Mouse (Mus musculus) CH12.LX (cell line): ENCODE data around the gene D8Ertd738e. TPM values are rescaled to one million over a fixed set of nuclear protein-coding genes. Genes with fewer than 3 reads are reported as not detected.

ENCODE experiments used
- DNase-seq: peaks from one replicate; pipeline ENCODE4 v3.0.0-alpha.2; 2013; ENCODE audit errors: extremely low read depth
- H3K27ac ChIP-seq: 2 replicates; pipeline ENCODE4 v1.5.1; 2012; ENCODE audit warnings: low read depth, mild to moderate bottlenecking, control low read depth, moderate library complexity; ENCODE audit not compliant: insufficient read depth
- H3K27me3 ChIP-seq: replicated peaks from 2 replicates; pipeline ENCODE3; 2012; ENCODE audit warnings: inconsistent platforms
- H3K36me3 ChIP-seq, 2 experiments: replicated peaks in 1 of 2; 2 replicates each; pipeline versions ENCODE3 to v1.6.1; 2012; ENCODE audit warnings: inconsistent platforms in 1 of 2, low read length in 1 of 2, mild to moderate bottlenecking in 1 of 2, mixed read lengths in 1 of 2, moderate library complexity in 1 of 2; ENCODE audit not compliant: control insufficient read depth in 1 of 2, insufficient read depth in 1 of 2
- H3K4me1 ChIP-seq, 2 experiments: 2 replicates each; pipeline ENCODE4 v1.6.1; 2012; ENCODE audit warnings: inconsistent platforms in 1 of 2, moderate library complexity in 1 of 2; ENCODE audit not compliant: insufficient read depth in 2 of 2, control insufficient read depth in 1 of 2
- H3K4me2 ChIP-seq: 2 replicates; pipeline ENCODE4 v1.6.1; 2012; ENCODE audit warnings: low read depth, mild to moderate bottlenecking, control low read depth; ENCODE audit not compliant: poor library complexity, insufficient read depth, severe bottlenecking
- H3K4me3 ChIP-seq, 3 experiments: fragments of 150-350 bp in 1 of 3; sonication (generic) in 1 of 3; replicated peaks in 1 of 3; 2 replicates each; pipeline versions ENCODE3 to v1.5.1; 2011 to 2012; ENCODE audit warnings: low read depth in 2 of 3, low read length in 2 of 3, mild to moderate bottlenecking in 2 of 3, moderate library complexity in 2 of 3, control low read depth in 1 of 3, improper control_type of control experiment in 1 of 3, inconsistent platforms in 1 of 3, mixed read lengths in 1 of 3; ENCODE audit not compliant: poor library complexity in 1 of 3
- H3K79me2 ChIP-seq: replicated peaks from 2 replicates; pipeline ENCODE4 v1.6.1; 2012; ENCODE audit warnings: mild to moderate bottlenecking, moderate library complexity; ENCODE audit not compliant: control insufficient read depth, poor library complexity, insufficient read depth, severe bottlenecking; ENCODE audit errors: extremely low read depth
- H3K9ac ChIP-seq: 2 replicates; pipeline ENCODE4 v1.6.1; 2012; ENCODE audit warnings: low read depth, mild to moderate bottlenecking, control low read depth, moderate library complexity; ENCODE audit not compliant: insufficient read depth
- H3K9me3 ChIP-seq: replicated peaks from 2 replicates; pipeline ENCODE3; 2012; ENCODE audit warnings: low read length, inconsistent platforms, mixed read lengths
- CHD1 ChIP-seq: IDR thresholded peaks from 2 replicates; pipeline ENCODE4 v1.6.1; 2012; ENCODE audit warnings: low read depth, low read length, improper control_type of control experiment, inconsistent platforms
- EP300 ChIP-seq: IDR thresholded peaks from 2 replicates; pipeline ENCODE4 v1.6.1; 2011; ENCODE audit warnings: low read length, improper control_type of control experiment
- MAFK ChIP-seq: IDR thresholded peaks from 2 replicates; pipeline ENCODE4 v1.6.1; 2011; ENCODE audit warnings: low read length, improper control_type of control experiment; ENCODE audit not compliant: insufficient replicate concordance
- MYC ChIP-seq: IDR thresholded peaks from 2 replicates; pipeline ENCODE4 v1.6.1; 2011; ENCODE audit warnings: low read depth, mild to moderate bottlenecking, improper control_type of control experiment, low read length
- SMC3 ChIP-seq: IDR thresholded peaks from 2 replicates; pipeline ENCODE4 v1.6.1; 2011; ENCODE audit warnings: low read depth, low read length, improper control_type of control experiment
- TBP ChIP-seq: conservative IDR thresholded peaks from 2 replicates; pipeline ENCODE4 v1.6.1; 2011; ENCODE audit warnings: low read depth, low read length, improper control_type of control experiment
- ZMIZ1 ChIP-seq: IDR thresholded peaks from 2 replicates; pipeline ENCODE4 v1.6.1; 2012; ENCODE audit warnings: low read depth, mild to moderate bottlenecking, inconsistent platforms, low read length, improper control_type of control experiment
- dilution Hi-C: fragments of 300-500 bp; cut with MboI; formaldehyde crosslinking; loops from 2 replicates; pipeline ENCODE4 v1.14.3; 2020; ENCODE audit warnings: low sequenced_read_pairs; ENCODE audit not compliant: extremely low pct_unique_long_range_greater_than_20kb, extremely low pct_ligation_motif_present
- in situ Hi-C: fragments of 300-500 bp; cut with MboI; formaldehyde crosslinking; loops from 3 replicates; pipeline ENCODE4 v1.14.3; 2019; ENCODE audit warnings: low sequenced_read_pairs, low pct_ligation_motif_present, low pct_unique_long_range_greater_than_20kb, mixed read lengths
- polyA plus RNA-seq: library from polyadenylated mRNA; unstranded; fragments of >175 nt; gene quantifications from 2 replicates; pipeline ENCODE4 v1.2.1, GENCODE M21; 2012; ENCODE audit warnings: low read depth; ENCODE audit not compliant: insufficient read length
- total RNA-seq, 2 experiments: library from RNA; depleted of rRNA; stranded (reverse); fragments of 300-350 nt in 1 of 2; fragments of >200 nt in 1 of 2; gene quantifications; 2 replicates each; pipeline ENCODE4 v1.2.3; 2012 to 2014

Gene D8Ertd738e
- total and polyA plus RNA-seq, 3 experiments: 213 to 225 (median 217) TPM

DNA sequence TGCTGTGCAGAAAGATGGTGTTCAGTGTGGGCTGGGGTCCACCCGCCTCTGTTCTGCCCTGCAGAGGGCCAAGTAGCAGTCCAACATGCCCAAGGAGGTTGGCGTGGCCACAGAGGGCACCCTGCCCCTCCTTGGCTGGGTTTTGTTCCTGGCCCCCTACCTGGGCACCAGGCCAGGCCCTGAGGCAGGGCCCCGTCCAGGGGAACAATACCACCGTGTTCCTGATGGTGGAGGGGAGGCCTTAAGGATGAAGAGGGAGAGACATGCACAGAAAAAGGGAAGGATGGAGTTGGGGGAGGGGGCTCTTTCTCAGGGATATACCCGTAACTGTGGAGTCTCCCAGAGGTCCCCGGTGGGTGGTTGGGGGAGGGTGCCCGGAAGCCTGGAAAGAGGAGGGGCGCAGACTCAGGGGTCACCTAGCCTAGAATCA lies 49.4 kb downstream of the D8Ertd738e start:
- DNase-seq: no peak
- Histone ChIP-seq H3K27ac (peak overlapping the region; percentile 66; the same call in 1 of the 2 replicates), H3K4me3 (peak overlapping the region in 2 of 3 experiments; percentile 15 to 82), H3K4me2 (peak overlapping the region; percentile 84), H3K79me2 (peaks cover 15% of the 10 kb centered on the region), H3K4me1 (peaks cover 18 to 52% of the 10 kb centered on the region in 2 experiments), H3K36me3 (peaks cover 0 to 8% of the 10 kb centered on the region in 2 experiments), H3K27me3 (no peaks in the 10 kb centered on the region), H3K9ac (peak overlapping the region; percentile 15), H3K9me3 (no peaks in the 10 kb centered on the region)
- TF ChIP-seq SMC3 (no peak), CHD1 (no peak), EP300 (no peak)
- dilution Hi-C loops (no loop called here), in situ Hi-C loops (loop anchor here (25.0 kb wide), 1 partner anchor 162 kb away; no protein-coding TSS in a partner anchor)

DNA sequence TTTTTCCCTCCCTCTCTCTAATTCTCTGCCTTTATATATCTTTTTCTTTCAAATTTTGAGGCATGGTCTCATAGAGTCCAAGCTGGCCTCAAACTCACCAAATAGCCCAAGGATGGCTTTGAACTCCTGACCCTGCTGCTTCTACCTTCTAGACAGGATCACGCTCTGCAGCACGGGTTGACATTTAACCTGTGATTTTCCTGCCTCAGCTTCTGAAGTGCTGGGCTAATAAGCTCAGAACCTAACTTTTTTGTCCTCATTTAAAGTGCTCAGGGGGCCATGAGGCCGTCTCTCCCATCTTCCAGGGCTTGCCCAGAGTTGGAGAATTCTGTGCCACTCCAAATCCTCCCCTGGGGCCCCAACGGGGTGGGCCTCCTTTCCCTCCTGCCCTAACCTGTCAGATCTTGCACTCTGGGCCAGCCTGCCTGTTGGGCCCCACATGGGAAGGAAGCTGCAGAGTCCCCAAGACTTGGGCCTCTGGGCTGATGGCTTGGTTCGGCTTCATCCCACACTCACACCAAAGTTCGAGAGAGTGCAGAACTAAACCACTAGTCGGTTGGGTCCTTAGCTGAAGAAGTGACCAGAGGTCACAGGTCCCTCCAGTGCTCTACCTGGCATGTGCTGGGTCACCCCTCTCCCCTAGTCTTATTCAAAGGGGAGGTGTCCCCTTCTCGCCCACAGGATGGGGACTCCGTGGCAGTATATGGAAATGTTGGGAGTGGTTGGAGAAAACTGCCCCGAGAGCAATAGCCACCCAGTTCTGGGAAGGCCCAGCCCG lies 50.0 kb downstream of the D8Ertd738e start:
- peak overlapping the region; percentile 66 for H3K27ac ChIP-seq
- H3K27me3 ChIP-seq: no peaks in the 10 kb centered on the region
- no peak overlapping the region; the same call in 1 of the 2 replicates for H3K9ac ChIP-seq
- peak overlapping the region in 1 of 3 experiments; percentile 15 for H3K4me3 ChIP-seq
- peaks cover 15% of the 10 kb centered on the region for H3K79me2 ChIP-seq
- no peak for TF ChIP-seq MAFK
- TF ChIP-seq CHD1: peak; percentile 80; the same call in 1 of the 2 replicates
- H3K4me2 ChIP-seq: no peak overlapping the region
- in situ Hi-C loops (loop anchor here (25.0 kb wide), 1 partner anchor 163 kb away; no protein-coding TSS in a partner anchor), dilution Hi-C loops (no loop called here)
- no peak for DNase-seq
- peaks cover 0 to 6% of the 10 kb centered on the region in 2 experiments for H3K36me3 ChIP-seq
- H3K4me1 ChIP-seq: peaks cover 18 to 52% of the 10 kb centered on the region in 2 experiments
- H3K9me3 ChIP-seq: no peaks in the 10 kb centered on the region

DNA sequence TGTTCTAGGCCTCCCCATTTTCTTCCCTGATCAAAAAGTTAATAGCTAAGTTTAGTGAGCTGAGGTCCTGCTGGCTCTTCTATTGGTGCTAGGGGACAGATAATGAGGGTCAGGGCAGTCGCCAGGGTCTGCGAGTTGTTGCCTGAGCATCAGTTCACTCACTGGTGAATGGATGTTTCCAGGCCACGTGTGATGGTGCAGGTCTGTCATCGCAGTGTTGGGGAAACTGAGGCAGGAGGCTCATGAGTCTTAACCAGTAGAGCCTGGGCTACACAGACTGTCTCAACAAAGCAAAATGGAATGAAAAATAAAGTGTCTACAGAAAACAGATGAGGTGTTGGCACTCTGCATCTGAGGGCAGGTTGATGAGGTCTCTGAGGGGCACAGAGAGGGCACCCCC lies 50.6 kb downstream of the D8Ertd738e start:
- Histone ChIP-seq H3K9ac (no peak overlapping the region), H3K36me3 (peaks cover 0 to 6% of the 10 kb centered on the region in 2 experiments), H3K27me3 (no peaks in the 10 kb centered on the region), H3K4me2 (no peak overlapping the region), H3K9me3 (no peaks in the 10 kb centered on the region), H3K79me2 (peaks cover 15% of the 10 kb centered on the region), H3K4me3 (no peak overlapping the region), H3K27ac (peak overlapping the region; percentile 65), H3K4me1 (peaks cover 18 to 47% of the 10 kb centered on the region in 2 experiments)
- no peak for DNase-seq
- in situ Hi-C loops (no loop called here), dilution Hi-C loops (no loop called here)
- TF ChIP-seq MYC (0 out of 2 replicates have a peak, but pooled peaks have one; percentile 11), TBP (0 out of 2 replicates have a peak, but pooled peaks have one; percentile 22), ZMIZ1 (no peak)
